Mouse (Mus musculus): Measurements from ENCODE around the gene Cap2. TPM values are rescaled to one million over a fixed set of nuclear protein-coding genes. Genes with fewer than 3 reads are reported as not detected.

Gene Cap2
- polyA plus RNA-seq, 1 experiment from 2014 or later = 15.9 TPM

DNA sequence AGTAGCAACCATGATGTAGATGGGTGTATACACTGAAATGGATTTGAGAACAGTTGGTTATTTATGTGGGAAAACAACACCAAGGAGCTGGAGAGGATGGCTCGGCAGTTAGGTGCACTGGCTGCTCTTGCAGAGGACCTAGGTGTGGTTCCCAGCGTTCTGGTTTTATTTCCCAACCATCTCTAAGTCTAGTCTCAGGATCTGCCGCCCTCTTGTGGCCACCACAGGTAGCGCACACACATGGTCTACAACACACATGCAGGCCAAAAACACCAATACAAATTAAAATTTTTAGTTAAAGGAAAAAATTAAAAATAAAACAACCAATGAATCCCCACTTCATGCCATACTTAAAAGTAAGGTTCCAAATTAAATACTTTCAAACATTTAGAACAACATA is 140.7 kb downstream of the Cap2 start:
- H3K9ac ChIP-seq (ENCODE audit: low read depth, low read length) = no peak overlapping the region
- H3K4me3 ChIP-seq (ENCODE audit: low read depth, low read length) = no peak overlapping the region
- 93% methylated on average over 4 of the region's 4 CpGs for WGBS
- peaks cover 4% of the 10 kb centered on the region; the same call in 1 of the 2 replicates for H3K9me3 ChIP-seq (replicated peaks; ENCODE audit: control insufficient read depth, low read length, poor library complexity, severe bottlenecking)
- H3K27me3 ChIP-seq (ENCODE audit: control insufficient read depth, insufficient read depth, low read depth, low read length) = no peaks in the 10 kb centered on the region
- no peak overlapping the region for H3K4me2 ChIP-seq (ENCODE audit: low read length)
- H3K4me1 ChIP-seq (ENCODE audit: control insufficient read depth, insufficient read depth, low read length) = no peaks in the 10 kb centered on the region
- ATAC-seq = no peak
- no peak overlapping the region for H3K27ac ChIP-seq (ENCODE audit: low read length)
- H3K36me3 ChIP-seq (ENCODE audit: control insufficient read depth, insufficient read depth, low read length) = 0 out of 2 replicates have a peak, but pooled peaks cover 2% of the 10 kb centered on the region

- Histone ChIP-seq H3K4me2 (ENCODE audit: low read length) (no peak overlapping the region), H3K9me3 (replicated peaks; ENCODE audit: control insufficient read depth, low read length, poor library complexity, severe bottlenecking) (peaks cover 4% of the 10 kb centered on the region; the same call in 1 of the 2 replicates), H3K36me3 (ENCODE audit: control insufficient read depth, insufficient read depth, low read length) (0 out of 2 replicates have a peak, but pooled peaks cover 2% of the 10 kb centered on the region), H3K9ac (ENCODE audit: low read depth, low read length) (no peak overlapping the region), H3K4me3 (ENCODE audit: low read depth, low read length) (no peak overlapping the region), H3K27ac (ENCODE audit: low read length) (no peak overlapping the region), H3K27me3 (ENCODE audit: control insufficient read depth, insufficient read depth, low read depth, low read length) (no peaks in the 10 kb centered on the region), H3K4me1 (ENCODE audit: control insufficient read depth, insufficient read depth, low read length) (no peaks in the 10 kb centered on the region)
- ATAC-seq = no peak
- WGBS = 95% methylated on average over 6 of the region's 6 CpGs
These were observed 142.5 kb downstream of the Cap2 start for GRCm38 (mm10) chr13:46644175-46644574.

GRCm38 (mm10) chr13:46645476-46645875 is 143.8 kb downstream of the Cap2 start:
- Histone ChIP-seq H3K4me3 (ENCODE audit: low read depth, low read length) (no peak overlapping the region), H3K27ac (ENCODE audit: low read length) (no peak overlapping the region), H3K9ac (ENCODE audit: low read depth, low read length) (no peak overlapping the region), H3K27me3 (ENCODE audit: control insufficient read depth, insufficient read depth, low read depth, low read length) (no peaks in the 10 kb centered on the region), H3K4me1 (ENCODE audit: control insufficient read depth, insufficient read depth, low read length) (no peaks in the 10 kb centered on the region), H3K9me3 (replicated peaks; ENCODE audit: control insufficient read depth, low read length, poor library complexity, severe bottlenecking) (peaks cover 4% of the 10 kb centered on the region; the same call in 1 of the 2 replicates), H3K36me3 (ENCODE audit: control insufficient read depth, insufficient read depth, low read length) (0 out of 2 replicates have a peak, but pooled peaks cover 2% of the 10 kb centered on the region), H3K4me2 (ENCODE audit: low read length) (no peak overlapping the region)
- no peak for ATAC-seq
- WGBS = 70% methylated on average over 6 of the region's 6 CpGs

GRCm38 (mm10) chr13:46651853-46652252 is 150.2 kb downstream of the Cap2 start:
- 90% methylated on average over 7 of the region's 7 CpGs for WGBS
- no peak overlapping the region for H3K4me2 ChIP-seq (ENCODE audit: low read length)
- ATAC-seq = no peak
- no peak overlapping the region for H3K4me3 ChIP-seq (ENCODE audit: low read depth, low read length)
- H3K36me3 ChIP-seq (ENCODE audit: control insufficient read depth, insufficient read depth, low read length) = no peaks in the 10 kb centered on the region
- H3K9ac ChIP-seq (ENCODE audit: low read depth, low read length) = no peak overlapping the region
- H3K27ac ChIP-seq (ENCODE audit: low read length) = no peak overlapping the region
- H3K9me3 ChIP-seq (replicated peaks; ENCODE audit: control insufficient read depth, low read length, poor library complexity, severe bottlenecking) = no peaks in the 10 kb centered on the region
- no peaks in the 10 kb centered on the region for H3K27me3 ChIP-seq (ENCODE audit: control insufficient read depth, insufficient read depth, low read depth, low read length)
- no peaks in the 10 kb centered on the region for H3K4me1 ChIP-seq (ENCODE audit: control insufficient read depth, insufficient read depth, low read length)

DNA sequence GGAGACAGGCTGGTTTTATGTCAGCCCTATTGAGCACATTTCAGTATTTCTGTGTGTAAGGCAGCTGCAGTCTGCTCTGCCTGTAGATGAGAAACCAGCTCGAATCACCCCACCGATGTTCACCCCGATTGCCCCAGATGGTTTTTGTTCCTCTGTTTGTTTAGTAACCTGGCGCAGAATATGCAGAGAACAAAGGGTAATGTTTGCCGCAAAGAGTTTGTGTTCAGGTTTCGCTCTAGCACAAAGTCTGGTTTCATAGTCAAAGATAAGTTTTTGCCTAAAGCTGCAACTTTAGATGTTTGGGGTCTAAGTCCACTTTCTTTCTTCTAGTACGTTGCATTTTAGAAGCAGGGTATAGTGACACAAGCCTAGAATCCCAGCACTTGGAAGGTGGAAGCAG is 151.0 kb downstream of the Cap2 start:
- H3K4me3 ChIP-seq (ENCODE audit: low read depth, low read length) = no peak overlapping the region
- ATAC-seq = no peak
- no peaks in the 10 kb centered on the region for H3K27me3 ChIP-seq (ENCODE audit: control insufficient read depth, insufficient read depth, low read depth, low read length)
- WGBS = 85% methylated on average over 7 of the region's 7 CpGs
- H3K27ac ChIP-seq (ENCODE audit: low read length) = no peak overlapping the region
- H3K4me2 ChIP-seq (ENCODE audit: low read length) = no peak overlapping the region
- H3K9me3 ChIP-seq (replicated peaks; ENCODE audit: control insufficient read depth, low read length, poor library complexity, severe bottlenecking) = no peaks in the 10 kb centered on the region
- H3K36me3 ChIP-seq (ENCODE audit: control insufficient read depth, insufficient read depth, low read length) = no peaks in the 10 kb centered on the region
- no peaks in the 10 kb centered on the region for H3K4me1 ChIP-seq (ENCODE audit: control insufficient read depth, insufficient read depth, low read length)
- no peak overlapping the region for H3K9ac ChIP-seq (ENCODE audit: low read depth, low read length)

GRCm38 (mm10) chr13:46653671-46654070 is 152.0 kb downstream of the Cap2 start:
- no peak overlapping the region for H3K4me2 ChIP-seq (ENCODE audit: low read length)
- WGBS = 57% methylated on average over 4 of the region's 4 CpGs
- no peak overlapping the region for H3K9ac ChIP-seq (ENCODE audit: low read depth, low read length)
- no peaks in the 10 kb centered on the region for H3K9me3 ChIP-seq (replicated peaks; ENCODE audit: control insufficient read depth, low read length, poor library complexity, severe bottlenecking)
- no peak for ATAC-seq
- no peaks in the 10 kb centered on the region for H3K4me1 ChIP-seq (ENCODE audit: control insufficient read depth, insufficient read depth, low read length)
- H3K4me3 ChIP-seq (ENCODE audit: low read depth, low read length) = no peak overlapping the region
- no peaks in the 10 kb centered on the region for H3K27me3 ChIP-seq (ENCODE audit: control insufficient read depth, insufficient read depth, low read depth, low read length)
- no peak overlapping the region for H3K27ac ChIP-seq (ENCODE audit: low read length)
- no peaks in the 10 kb centered on the region for H3K36me3 ChIP-seq (ENCODE audit: control insufficient read depth, insufficient read depth, low read length)

DNA sequence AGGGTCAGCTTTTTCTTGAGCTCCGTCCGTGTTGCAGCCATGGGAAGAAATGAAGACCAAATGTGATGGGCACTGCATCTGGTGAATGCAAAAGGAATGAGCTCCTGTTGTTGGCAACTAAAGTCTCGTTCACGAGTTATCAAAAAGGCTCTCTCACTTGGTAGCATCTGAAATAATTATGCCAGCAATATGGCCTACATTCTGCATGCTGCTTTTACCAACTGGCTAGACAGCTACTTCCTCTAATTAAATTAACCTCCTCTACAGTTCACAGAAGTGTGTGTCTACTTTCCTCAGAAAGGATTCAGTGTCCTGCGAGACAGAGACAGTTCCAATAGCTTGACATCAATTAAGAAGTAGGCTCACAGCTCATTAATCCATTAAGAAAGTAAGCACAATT is 152.9 kb downstream of the Cap2 start:
- Histone ChIP-seq H3K9ac (ENCODE audit: low read depth, low read length) (no peak overlapping the region), H3K36me3 (ENCODE audit: control insufficient read depth, insufficient read depth, low read length) (no peaks in the 10 kb centered on the region), H3K9me3 (replicated peaks; ENCODE audit: control insufficient read depth, low read length, poor library complexity, severe bottlenecking) (no peaks in the 10 kb centered on the region), H3K4me3 (ENCODE audit: low read depth, low read length) (no peak overlapping the region), H3K27ac (ENCODE audit: low read length) (no peak overlapping the region), H3K27me3 (ENCODE audit: control insufficient read depth, insufficient read depth, low read depth, low read length) (no peaks in the 10 kb centered on the region), H3K4me2 (ENCODE audit: low read length) (no peak overlapping the region), H3K4me1 (ENCODE audit: control insufficient read depth, insufficient read depth, low read length) (no peaks in the 10 kb centered on the region)
- WGBS = 73% methylated on average over 5 of the region's 5 CpGs
- no peak for ATAC-seq

- Histone ChIP-seq H3K4me1 (ENCODE audit: control insufficient read depth, insufficient read depth, low read length) (no peaks in the 10 kb centered on the region), H3K4me3 (ENCODE audit: low read depth, low read length) (no peak overlapping the region), H3K9ac (ENCODE audit: low read depth, low read length) (no peak overlapping the region), H3K9me3 (replicated peaks; ENCODE audit: control insufficient read depth, low read length, poor library complexity, severe bottlenecking) (no peaks in the 10 kb centered on the region), H3K36me3 (ENCODE audit: control insufficient read depth, insufficient read depth, low read length) (no peaks in the 10 kb centered on the region), H3K4me2 (ENCODE audit: low read length) (no peak overlapping the region), H3K27ac (ENCODE audit: low read length) (no peak overlapping the region), H3K27me3 (ENCODE audit: control insufficient read depth, insufficient read depth, low read depth, low read length) (no peaks in the 10 kb centered on the region)
- 90% methylated on average over 5 of the region's 5 CpGs for WGBS
- no peak for ATAC-seq
These were observed 157.6 kb downstream of the Cap2 start for GRCm38 (mm10) chr13:46659211-46659610.

GRCm38 (mm10) chr13:46663461-46663964 is 161.9 kb downstream of the Cap2 start:
- no peaks in the 10 kb centered on the region; the same call in 1 of the 2 replicates for H3K4me1 ChIP-seq (ENCODE audit: control insufficient read depth, insufficient read depth, low read length)
- no peak overlapping the region for H3K4me2 ChIP-seq (ENCODE audit: low read length)
- no peak overlapping the region for H3K4me3 ChIP-seq (ENCODE audit: low read depth, low read length)
- H3K36me3 ChIP-seq (ENCODE audit: control insufficient read depth, insufficient read depth, low read length) = no peaks in the 10 kb centered on the region
- H3K9ac ChIP-seq (ENCODE audit: low read depth, low read length) = no peak overlapping the region
- no peaks in the 10 kb centered on the region for H3K9me3 ChIP-seq (replicated peaks; ENCODE audit: control insufficient read depth, low read length, poor library complexity, severe bottlenecking)
- ATAC-seq = no peak
- no peak overlapping the region for H3K27ac ChIP-seq (ENCODE audit: low read length)
- 23% methylated on average over 4 of the region's 4 CpGs for WGBS
- no peaks in the 10 kb centered on the region for H3K27me3 ChIP-seq (ENCODE audit: control insufficient read depth, insufficient read depth, low read depth, low read length)

All from midbrain, embryonic 16.5 days (tissue).